Mouse (Mus musculus) liver, embryonic 15.5 days (tissue): ENCODE measurements around the gene Degs2. TPM values are rescaled to one million over a fixed set of nuclear protein-coding genes. Genes with fewer than 3 reads are reported as not detected.

Source experiments
- ATAC-seq: fragments of 200-750 bp; cut with Nextera tagmentation; 2 replicates; pipeline ENCODE4 v1.8.0; 2017; ENCODE audit warnings: moderate number of reproducible peaks, mild to moderate bottlenecking, moderate library complexity; ENCODE audit not compliant: insufficient read depth
- H3K27ac ChIP-seq: fragments of 300-500 bp; sonication (generic); replicated peaks from 2 replicates; pipeline ENCODE4 v1.5.1; 2015; ENCODE audit warnings: mild to moderate bottlenecking, inconsistent platforms
- H3K27me3 ChIP-seq: fragments of 300-500 bp; sonication (generic); 2 replicates; pipeline ENCODE4 v1.6.1; 2015; ENCODE audit warnings: mild to moderate bottlenecking, inconsistent platforms
- H3K36me3 ChIP-seq: fragments of 300-500 bp; sonication (generic); replicated peaks from 2 replicates; pipeline ENCODE4 v1.6.1; 2015; ENCODE audit warnings: moderate library complexity, mild to moderate bottlenecking, inconsistent platforms
- H3K4me1 ChIP-seq: fragments of 300-500 bp; sonication (generic); replicated peaks from 2 replicates; pipeline ENCODE4 v1.6.1; 2015; ENCODE audit warnings: inconsistent platforms
- H3K4me2 ChIP-seq: fragments of 300-500 bp; sonication (generic); 2 replicates; pipeline ENCODE4 v1.6.1; 2015; ENCODE audit warnings: moderate library complexity, mild to moderate bottlenecking, inconsistent platforms
- H3K4me3 ChIP-seq: fragments of 300-500 bp; sonication (generic); replicated peaks from 2 replicates; pipeline ENCODE4 v1.5.1; 2015; ENCODE audit warnings: mild to moderate bottlenecking, inconsistent platforms
- H3K9ac ChIP-seq: fragments of 300-500 bp; sonication (generic); 2 replicates; pipeline ENCODE4 v1.6.1; 2015; ENCODE audit warnings: moderate library complexity, mild to moderate bottlenecking, inconsistent platforms
- H3K9me3 ChIP-seq: fragments of 300-500 bp; sonication (generic); replicated peaks from 2 replicates; pipeline ENCODE4 v1.6.1; 2016; ENCODE audit warnings: inconsistent platforms
- WGBS: fragments of 180-500 bp; shearing (Covaris S2); methylation state at CpG from one replicate; pipeline ENCODE4 v1.1.7; 2015; ENCODE audit warnings: mixed read lengths; ENCODE audit not compliant: insufficient replicate concordance; 5-methylcytosine and 5-hydroxymethylcytosine counted together
- polyA plus RNA-seq: library from polyadenylated mRNA; unstranded; fragments of >200 nt; fragmentation: Nextera tagmentation; extraction: Ambion mirVana; gene quantifications from 2 replicates; pipeline ENCODE4 v1.2.1, GENCODE M21; 2015

Degs2 gene
- polyA plus RNA-seq: 0.08 and 0.12 TPM in 2 replicates

DNA sequence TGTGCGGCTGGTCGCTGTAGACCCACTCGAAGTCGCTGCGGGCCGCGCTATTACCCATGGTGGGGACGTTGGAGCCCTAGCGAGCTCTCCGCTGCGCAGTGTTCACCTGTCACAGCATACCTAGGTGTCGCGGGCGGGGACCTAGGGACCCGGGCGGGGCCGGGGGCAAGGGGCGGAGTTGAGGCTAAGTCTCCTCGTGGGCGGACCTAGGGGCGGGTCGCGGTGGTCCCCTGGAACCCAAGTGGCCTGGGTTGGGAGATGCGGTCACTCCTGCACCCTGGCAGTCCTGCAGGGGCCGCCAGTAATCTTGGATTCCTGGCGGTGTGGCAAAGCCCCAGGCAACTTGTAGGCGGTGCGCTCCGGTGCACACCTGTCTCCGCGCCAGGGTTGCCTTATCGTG is at the start of gene Degs2:
Degs2 (minus strand) TSS at position 131 of the 400 bp plus-strand sequence.
- H3K4me1 ChIP-seq: 0 out of 2 replicates have a peak, but pooled peaks cover 7% of the 10 kb centered on the region
- H3K4me2 ChIP-seq: peak within 1 kb of the TSS; percentile 37
- WGBS: 2% methylated on average over 32 of the region's 32 CpGs
- no peak for ATAC-seq
- no peak within 1 kb of the TSS for H3K9ac ChIP-seq
- peaks cover 49% of the 10 kb centered on the region for H3K27me3 ChIP-seq
- no peaks in the 10 kb centered on the region for H3K9me3 ChIP-seq
- H3K4me3 ChIP-seq: no peak within 1 kb of the TSS; the same call in 1 of the 2 replicates
- H3K36me3 ChIP-seq: no peaks in the 10 kb centered on the region
- H3K27ac ChIP-seq: no peak within 1 kb of the TSS

GRCm38 (mm10) chr12:108751790-108752189 is 49.7 kb upstream of the Degs2 start:
- no peaks in the 10 kb centered on the region for H3K27me3 ChIP-seq
- H3K9ac ChIP-seq: no peak overlapping the region
- no peaks in the 10 kb centered on the region for H3K9me3 ChIP-seq
- no peak overlapping the region for H3K4me2 ChIP-seq
- H3K36me3 ChIP-seq: no peaks in the 10 kb centered on the region
- H3K4me1 ChIP-seq: peaks cover 2% of the 10 kb centered on the region; the same call in 1 of the 2 replicates
- no peak for ATAC-seq
- H3K4me3 ChIP-seq: no peak overlapping the region
- 68% methylated on average over 9 of the region's 9 CpGs for WGBS
- no peak overlapping the region for H3K27ac ChIP-seq

DNA sequence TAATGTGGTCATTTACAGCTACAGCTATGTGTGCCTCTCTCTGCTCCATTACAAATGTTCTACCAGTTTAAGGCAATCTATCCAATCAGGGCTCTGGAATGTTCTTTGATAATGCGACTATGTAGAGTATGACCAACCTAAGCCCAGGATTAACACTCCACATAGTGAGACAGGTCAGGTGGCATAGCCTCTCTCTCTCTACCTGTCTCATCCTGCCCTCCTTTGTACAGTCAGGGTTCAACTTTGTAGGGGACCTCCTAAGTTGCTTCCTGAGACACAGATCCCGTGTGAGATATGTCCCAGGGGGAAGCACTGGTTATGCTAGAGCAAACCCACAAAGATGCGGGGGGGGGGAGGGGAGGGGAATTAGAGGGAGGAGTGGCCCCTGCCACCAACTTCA is 48.1 kb upstream of the Degs2 start:
- no peak overlapping the region for H3K27ac ChIP-seq
- no peak for ATAC-seq

DNA sequence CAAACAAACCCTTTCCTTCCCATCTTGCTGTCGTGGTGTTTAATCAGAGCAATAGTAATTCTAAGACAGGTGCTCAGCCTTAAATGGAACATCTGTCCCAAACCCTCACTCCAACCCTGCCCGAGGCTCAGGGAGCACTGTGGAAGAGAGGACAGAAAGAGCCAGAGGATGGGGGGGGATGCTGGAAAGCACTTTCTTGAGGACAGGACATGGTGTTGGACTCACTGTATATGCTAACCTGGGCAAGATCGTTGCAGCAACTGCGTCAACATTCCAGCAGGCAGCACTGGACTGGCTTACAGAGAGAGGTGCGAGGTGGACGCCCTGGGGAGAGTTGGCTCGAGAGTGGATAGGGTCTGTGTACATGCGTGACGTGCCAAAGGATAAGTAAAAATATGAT is 47.3 kb upstream of the Degs2 start:
- H3K9me3 ChIP-seq: no peaks in the 10 kb centered on the region
- no peak overlapping the region for H3K4me3 ChIP-seq
- no peak overlapping the region for H3K9ac ChIP-seq
- no peak overlapping the region for H3K27ac ChIP-seq
- no peaks in the 10 kb centered on the region for H3K4me1 ChIP-seq
- H3K36me3 ChIP-seq: no peaks in the 10 kb centered on the region
- ATAC-seq: no peak
- WGBS: 66% methylated on average over 9 of the region's 9 CpGs
- no peaks in the 10 kb centered on the region for H3K27me3 ChIP-seq
- no peak overlapping the region for H3K4me2 ChIP-seq

More for the DNA sequence above, 48.1 kb upstream of the Degs2 start:
- 26% methylated on average over 3 of the region's 3 CpGs for WGBS
- Histone ChIP-seq H3K27me3 (no peaks in the 10 kb centered on the region), H3K9ac (no peak overlapping the region), H3K36me3 (no peaks in the 10 kb centered on the region), H3K4me1 (no peaks in the 10 kb centered on the region), H3K9me3 (no peaks in the 10 kb centered on the region), H3K4me2 (no peak overlapping the region), H3K4me3 (no peak overlapping the region)

- no peak overlapping the region for H3K4me3 ChIP-seq
- no peaks in the 10 kb centered on the region for H3K4me1 ChIP-seq
- no peaks in the 10 kb centered on the region for H3K27me3 ChIP-seq
- no peaks in the 10 kb centered on the region for H3K9me3 ChIP-seq
- H3K27ac ChIP-seq: no peak overlapping the region
- 62% methylated on average over 6 of the region's 6 CpGs for WGBS
- no peak overlapping the region for H3K9ac ChIP-seq
- ATAC-seq: no peak
- H3K4me2 ChIP-seq: no peak overlapping the region
- no peaks in the 10 kb centered on the region for H3K36me3 ChIP-seq
These were observed 46.9 kb upstream of the Degs2 start for GRCm38 (mm10) chr12:108749019-108749418.

DNA sequence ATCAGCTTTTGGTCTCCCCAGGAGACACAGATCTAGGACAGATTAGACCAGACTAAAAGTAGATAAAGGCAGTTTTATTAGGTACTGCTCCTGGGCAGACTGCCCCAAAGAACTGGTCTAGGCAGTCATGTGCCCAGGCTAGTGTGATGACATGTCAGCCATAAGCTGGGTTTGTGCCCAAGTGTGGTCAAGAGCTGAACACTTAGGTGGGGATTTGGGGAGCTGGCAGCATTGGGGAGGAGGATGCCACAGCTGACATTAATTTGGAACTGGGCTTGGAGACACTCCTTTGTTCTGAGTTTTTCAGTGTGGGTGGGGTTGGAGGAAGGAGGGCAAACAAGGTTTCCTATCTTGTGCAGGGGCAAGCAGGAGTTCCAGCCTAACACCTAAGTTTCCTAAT is 43.9 kb upstream of the Degs2 start:
- Histone ChIP-seq H3K27me3 (no peaks in the 10 kb centered on the region), H3K27ac (no peak overlapping the region), H3K4me2 (no peak overlapping the region), H3K9me3 (no peaks in the 10 kb centered on the region), H3K36me3 (no peaks in the 10 kb centered on the region), H3K4me3 (no peak overlapping the region), H3K9ac (no peak overlapping the region), H3K4me1 (no peaks in the 10 kb centered on the region)
- no peak for ATAC-seq

DNA sequence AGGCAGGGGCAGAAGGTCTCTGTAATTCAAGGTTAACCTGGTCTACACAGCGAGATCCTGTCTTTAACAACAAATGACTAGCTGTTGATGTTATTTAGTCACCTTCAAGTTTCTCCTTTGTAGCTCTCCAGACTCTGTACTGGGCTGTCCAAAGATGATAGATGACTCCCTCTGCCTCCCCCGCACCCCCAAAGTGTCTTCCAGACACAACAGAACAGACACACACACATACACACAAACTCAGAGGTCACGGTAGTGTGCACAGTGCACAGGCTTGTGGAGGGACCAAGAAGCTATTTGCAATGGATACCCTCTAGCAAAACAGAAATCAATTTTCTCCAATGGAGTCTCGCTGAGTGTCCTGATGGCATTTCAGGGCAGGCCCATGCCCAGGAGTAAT is 40.1 kb upstream of the Degs2 start:
- Histone ChIP-seq H3K36me3 (no peaks in the 10 kb centered on the region), H3K4me1 (no peaks in the 10 kb centered on the region), H3K27ac (no peak overlapping the region), H3K27me3 (no peaks in the 10 kb centered on the region), H3K4me2 (no peak overlapping the region), H3K9me3 (no peaks in the 10 kb centered on the region), H3K4me3 (no peak overlapping the region), H3K9ac (no peak overlapping the region)
- ATAC-seq: no peak
- 65% methylated on average over 4 of the region's 4 CpGs for WGBS

- Histone ChIP-seq H3K9ac (no peak overlapping the region), H3K36me3 (no peaks in the 10 kb centered on the region), H3K4me2 (no peak overlapping the region), H3K9me3 (no peaks in the 10 kb centered on the region), H3K27me3 (no peaks in the 10 kb centered on the region), H3K27ac (no peak overlapping the region), H3K4me3 (no peak overlapping the region), H3K4me1 (no peaks in the 10 kb centered on the region)
- ATAC-seq: no peak
- 48% methylated on average over 2 of the region's 2 CpGs for WGBS
These were observed 39.4 kb upstream of the Degs2 start for GRCm38 (mm10) chr12:108741472-108741871.

- no peak overlapping the region for H3K4me2 ChIP-seq
- H3K4me3 ChIP-seq: no peak overlapping the region
- H3K27ac ChIP-seq: no peak overlapping the region
- H3K27me3 ChIP-seq: no peaks in the 10 kb centered on the region
- WGBS: 77% methylated on average over 12 of the region's 12 CpGs
- no peaks in the 10 kb centered on the region for H3K9me3 ChIP-seq
- no peak for ATAC-seq
- no peaks in the 10 kb centered on the region for H3K36me3 ChIP-seq
- no peak overlapping the region for H3K9ac ChIP-seq
- no peaks in the 10 kb centered on the region for H3K4me1 ChIP-seq
These were observed 36.6 kb upstream of the Degs2 start for GRCm38 (mm10) chr12:108738745-108739144.

DNA sequence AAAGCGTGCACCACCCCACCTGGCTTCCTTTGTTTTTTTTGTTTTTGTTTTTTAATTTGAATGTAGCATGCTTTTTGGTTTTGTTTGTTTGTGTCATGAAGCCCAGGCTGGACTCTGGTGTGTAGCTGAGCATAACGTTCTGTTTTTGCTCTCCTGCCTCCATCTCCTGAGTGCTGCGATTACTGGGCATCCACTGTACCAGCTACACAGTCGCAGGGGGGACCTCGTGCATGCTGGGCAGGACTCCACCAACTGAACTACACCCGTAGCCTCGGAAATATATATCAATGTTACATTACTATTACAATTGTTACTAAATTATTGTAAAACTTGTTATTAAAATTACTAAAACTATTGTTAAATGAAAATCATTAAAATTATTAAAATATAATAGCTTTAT is 35.7 kb upstream of the Degs2 start:
- no peaks in the 10 kb centered on the region for H3K36me3 ChIP-seq
- H3K27me3 ChIP-seq: no peaks in the 10 kb centered on the region
- H3K27ac ChIP-seq: no peak overlapping the region
- no peaks in the 10 kb centered on the region for H3K9me3 ChIP-seq
- no peak overlapping the region for H3K9ac ChIP-seq
- no peak overlapping the region for H3K4me2 ChIP-seq
- 74% methylated on average over 7 of the region's 7 CpGs for WGBS
- no peaks in the 10 kb centered on the region for H3K4me1 ChIP-seq
- no peak for ATAC-seq
- H3K4me3 ChIP-seq: no peak overlapping the region

- 54% methylated on average over 2 of the region's 2 CpGs for WGBS
- no peak overlapping the region for H3K4me3 ChIP-seq
- no peak overlapping the region for H3K27ac ChIP-seq
- H3K9me3 ChIP-seq: no peaks in the 10 kb centered on the region
- no peak for ATAC-seq
- no peak overlapping the region for H3K9ac ChIP-seq
- no peaks in the 10 kb centered on the region for H3K36me3 ChIP-seq
- H3K27me3 ChIP-seq: no peaks in the 10 kb centered on the region
- no peak overlapping the region for H3K4me2 ChIP-seq
- H3K4me1 ChIP-seq: no peaks in the 10 kb centered on the region
These were observed 32.3 kb upstream of the Degs2 start for GRCm38 (mm10) chr12:108734386-108734785.

DNA sequence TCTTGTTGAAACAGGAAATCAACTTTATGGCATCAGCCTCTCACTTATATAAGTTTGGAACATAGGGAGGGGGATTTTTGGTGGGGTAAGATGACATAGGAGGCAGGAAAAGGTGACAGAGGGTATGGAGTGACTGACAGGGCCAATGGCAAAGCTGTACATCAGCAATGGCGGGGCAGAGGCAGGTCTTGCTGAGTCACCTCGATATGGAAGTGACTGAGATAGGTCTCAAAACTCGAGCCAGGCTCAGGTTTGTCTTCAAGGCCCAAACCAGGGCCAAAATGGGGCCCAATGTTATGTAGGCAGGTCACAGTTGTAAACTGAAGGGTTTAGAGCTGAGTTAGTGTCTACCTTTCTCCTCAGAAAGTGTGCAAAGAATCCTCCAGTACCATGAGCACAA is 21.7 kb upstream of the Degs2 start:
- Histone ChIP-seq H3K4me3 (no peak overlapping the region), H3K27me3 (no peaks in the 10 kb centered on the region), H3K27ac (no peak overlapping the region), H3K4me2 (no peak overlapping the region), H3K9me3 (no peaks in the 10 kb centered on the region), H3K4me1 (no peaks in the 10 kb centered on the region), H3K36me3 (no peaks in the 10 kb centered on the region), H3K9ac (no peak overlapping the region)
- ATAC-seq: no peak
- 52% methylated on average over 3 of the region's 3 CpGs for WGBS
